Mouse (Mus musculus): ENCODE results near the gene Mrgprf.

GRCm38 (mm10) chr7:145270955-145271354 is 29.7 kb upstream of the Mrgprf start:
- TF ChIP-seq CTCF (conservative IDR thresholded peaks at IDR 0.05; ENCODE audit: low read length) (no peak), POU5F1 (IDR thresholded peaks at IDR 0.05; ENCODE audit: borderline replicate concordance, low read length) (no peak)

Data from E14TG2a.4 (cell line).